Mouse (Mus musculus): ENCODE measurements at regions not wholly inside any gene's neighbourhood (a gene's known extent, or its start where the extent isn't known, plus 50 kb on each side); places are given as distances from the start of the nearest gene placed in this dataset.

DNA sequence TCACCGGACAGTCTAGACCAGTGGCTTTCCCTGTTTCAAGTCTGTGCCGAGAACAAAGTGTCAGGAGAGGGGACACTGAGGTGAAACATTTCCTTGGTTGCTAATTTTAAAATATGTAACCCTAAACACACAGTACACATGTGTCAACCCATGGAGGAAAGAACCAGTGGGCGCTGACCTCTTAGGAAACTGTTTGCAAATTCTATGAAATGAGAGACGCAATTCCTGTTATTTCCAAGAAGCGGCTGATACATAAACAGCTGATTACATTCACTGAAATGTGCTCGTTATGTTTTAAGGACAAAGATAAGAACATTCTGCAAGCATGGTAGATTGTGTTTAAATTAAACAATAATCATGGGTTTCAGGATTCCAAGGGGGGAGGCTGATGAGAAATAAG lies 204.3 kb upstream of the Gypa start:
- H3K4me2 ChIP-seq (ENCODE audit: low read depth) = no peak overlapping the region
- H3K36me3 ChIP-seq (ENCODE audit: control insufficient read depth, insufficient read depth) = no peaks in the 10 kb centered on the region
- H3ac ChIP-seq (ENCODE audit: control insufficient read depth, insufficient read length) = no peak overlapping the region
- no peaks in the 10 kb centered on the region for H3K27me3 ChIP-seq (ENCODE audit: control insufficient read depth, insufficient read depth, insufficient read length)
- no peak overlapping the region for H3K4me3 ChIP-seq
- TF ChIP-seq MYOD1 (IDR thresholded peaks at IDR 0.05; ENCODE audit: control insufficient read depth in 1 of 3, insufficient read length in 2 of 3, low read depth in 2 of 3) (no peak), TCF3 (IDR thresholded peaks at IDR 0.05; ENCODE audit: insufficient read length, low read depth) (no peak), REST (IDR thresholded peaks at IDR 0.05; ENCODE audit: insufficient read depth, insufficient read length) (no peak), TCF12 (IDR thresholded peaks at IDR 0.05; ENCODE audit: insufficient read depth, poor library complexity, severe bottlenecking) (no peak), CEBPB (IDR thresholded peaks at IDR 0.05; ENCODE audit: insufficient read depth, poor library complexity, severe bottlenecking) (no peak), POLR2AphosphoS2 (IDR thresholded peaks at IDR 0.05; ENCODE audit: insufficient read length, low read depth) (no peak), E2F4 (IDR thresholded peaks at IDR 0.05; ENCODE audit: insufficient read depth) (no peak), USF1 (IDR thresholded peaks at IDR 0.05; ENCODE audit: low read depth) (no peak), SRF (IDR thresholded peaks at IDR 0.05; ENCODE audit: control insufficient read depth, insufficient read length, low read depth) (no peak), POLR2A (IDR thresholded peaks at IDR 0.05; ENCODE audit: insufficient read length, low read depth) (no peak), MAX (IDR thresholded peaks at IDR 0.05; ENCODE audit: low read depth) (no peak), MYOG (IDR thresholded peaks at IDR 0.05; ENCODE audit: control insufficient read depth in 1 of 3, insufficient read depth in 1 of 3, insufficient read length in 2 of 3, low read depth in 2 of 3) (no peak)
- H3K79me2 ChIP-seq (ENCODE audit: control insufficient read depth, insufficient read depth) = no peaks in the 10 kb centered on the region

DNA sequence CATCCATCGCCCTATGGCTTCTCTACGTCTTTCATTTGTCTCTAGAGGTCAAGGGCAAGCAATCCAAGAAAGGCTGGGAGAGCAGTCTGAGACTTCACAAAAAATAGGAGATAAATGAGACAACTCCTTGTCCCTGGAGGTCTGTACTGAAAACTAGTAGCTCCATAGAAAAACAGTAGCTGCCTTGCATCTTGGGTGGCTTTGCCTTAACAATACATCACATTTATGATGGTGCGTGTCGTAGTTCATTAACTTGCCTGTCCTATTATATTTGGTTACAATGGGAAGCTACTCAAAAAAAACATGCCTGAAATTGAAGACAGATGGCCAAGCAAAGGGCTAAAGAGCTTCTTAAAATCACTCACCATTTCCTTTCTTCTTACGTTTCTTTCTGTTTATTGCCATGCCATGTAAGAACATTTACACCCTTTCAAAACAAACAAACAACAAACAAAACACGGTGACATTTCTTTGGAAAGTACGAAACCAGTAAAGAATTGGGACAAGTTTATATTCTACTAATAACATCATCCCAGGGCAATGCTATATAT lies 211.2 kb upstream of the Hhip start:
- TF ChIP-seq MYOD1 (IDR thresholded peaks at IDR 0.05; ENCODE audit: control insufficient read depth in 1 of 3, insufficient read length in 2 of 3, low read depth in 2 of 3) = no peak
- no peak for TF ChIP-seq E2F4 (IDR thresholded peaks at IDR 0.05; ENCODE audit: insufficient read depth)
- TF ChIP-seq USF1 (IDR thresholded peaks at IDR 0.05; ENCODE audit: low read depth) = no peak
- TF ChIP-seq POLR2A (IDR thresholded peaks at IDR 0.05; ENCODE audit: insufficient read length, low read depth) = no peak
- H3K79me2 ChIP-seq (ENCODE audit: control insufficient read depth, insufficient read depth) = no peaks in the 10 kb centered on the region
- no peak overlapping the region for H3K4me3 ChIP-seq
- no peaks in the 10 kb centered on the region for H3K36me3 ChIP-seq (ENCODE audit: control insufficient read depth, insufficient read depth)
- H3K27me3 ChIP-seq (ENCODE audit: control insufficient read depth, insufficient read depth, insufficient read length) = no peaks in the 10 kb centered on the region
- H3K4me2 ChIP-seq (ENCODE audit: low read depth) = no peak overlapping the region
- H3ac ChIP-seq (ENCODE audit: control insufficient read depth, insufficient read length) = no peak overlapping the region

DNA sequence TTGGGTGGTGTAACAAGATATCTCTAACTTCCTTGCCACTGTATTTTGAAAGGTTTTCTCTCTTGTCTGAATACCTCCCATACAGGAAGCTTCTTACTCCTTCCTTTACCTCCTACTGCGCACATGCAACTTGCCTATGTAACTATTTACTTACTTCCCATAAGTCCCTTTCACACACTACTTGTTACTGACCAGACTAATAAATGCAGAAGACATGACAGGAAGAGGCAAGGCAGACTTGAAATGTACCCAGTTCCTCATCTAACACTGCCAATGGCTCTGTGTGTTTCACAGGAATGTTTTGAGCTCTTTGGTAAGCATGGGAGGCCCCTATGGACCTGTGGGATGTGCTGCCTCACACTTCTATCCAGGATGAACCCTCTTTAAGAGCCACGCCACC lies 207.1 kb upstream of the Hhip start:
- Histone ChIP-seq H3K79me2 (ENCODE audit: control insufficient read depth, insufficient read depth) (no peaks in the 10 kb centered on the region), H3K4me3 (no peak overlapping the region), H3K4me2 (ENCODE audit: low read depth) (no peak overlapping the region), H3ac (ENCODE audit: control insufficient read depth, insufficient read length) (no peak overlapping the region), H3K27me3 (ENCODE audit: control insufficient read depth, insufficient read depth, insufficient read length) (no peaks in the 10 kb centered on the region), H3K36me3 (ENCODE audit: control insufficient read depth, insufficient read depth) (no peaks in the 10 kb centered on the region)
- TF ChIP-seq E2F4 (IDR thresholded peaks at IDR 0.05; ENCODE audit: insufficient read depth) (no peak), USF1 (IDR thresholded peaks at IDR 0.05; ENCODE audit: low read depth) (no peak), MAX (IDR thresholded peaks at IDR 0.05; ENCODE audit: low read depth) (no peak), MYOD1 (IDR thresholded peaks at IDR 0.05; ENCODE audit: control insufficient read depth in 1 of 3, insufficient read length in 2 of 3, low read depth in 2 of 3) (no peak), TCF3 (IDR thresholded peaks at IDR 0.05; ENCODE audit: insufficient read length, low read depth) (no peak), TCF12 (IDR thresholded peaks at IDR 0.05; ENCODE audit: insufficient read depth, poor library complexity, severe bottlenecking) (no peak), POLR2AphosphoS2 (IDR thresholded peaks at IDR 0.05; ENCODE audit: insufficient read length, low read depth) (no peak), MYOG (IDR thresholded peaks at IDR 0.05; ENCODE audit: control insufficient read depth in 1 of 3, insufficient read depth in 1 of 3, insufficient read length in 2 of 3, low read depth in 2 of 3) (no peak)

DNA sequence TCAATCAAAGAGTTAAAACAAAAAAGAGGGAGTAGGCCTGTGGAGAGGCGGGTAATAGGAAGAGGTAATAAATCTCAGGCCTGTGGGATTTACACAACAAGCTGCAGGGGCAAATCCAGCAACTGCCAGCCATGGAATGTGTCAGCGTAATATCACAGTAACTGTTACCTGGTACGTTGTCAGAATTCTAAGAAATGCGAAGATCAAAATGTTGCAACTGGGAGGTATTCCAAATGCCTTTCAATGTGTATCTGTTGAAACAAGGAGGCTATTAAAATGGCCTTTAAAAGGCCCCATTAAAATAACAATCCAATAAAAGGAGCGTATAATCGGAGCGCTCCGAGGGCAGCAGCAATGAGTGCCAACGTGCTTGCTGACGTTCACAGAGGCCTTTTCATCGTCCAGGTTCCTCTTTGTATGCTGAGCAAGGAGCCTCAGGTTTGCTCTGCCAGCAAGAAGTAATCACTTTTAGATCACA lies 205.7 kb upstream of the Hhip start:
- Histone ChIP-seq H3K79me2 (ENCODE audit: control insufficient read depth, insufficient read depth) (no peaks in the 10 kb centered on the region), H3K36me3 (ENCODE audit: control insufficient read depth, insufficient read depth) (no peaks in the 10 kb centered on the region), H3K4me3 (no peak overlapping the region), H3K4me2 (ENCODE audit: low read depth) (no peak overlapping the region), H3ac (ENCODE audit: control insufficient read depth, insufficient read length) (no peak overlapping the region), H3K27me3 (ENCODE audit: control insufficient read depth, insufficient read depth, insufficient read length) (no peaks in the 10 kb centered on the region)
- TF ChIP-seq TCF3 (IDR thresholded peaks at IDR 0.05; ENCODE audit: insufficient read length, low read depth) (no peak), POLR2AphosphoS2 (IDR thresholded peaks at IDR 0.05; ENCODE audit: insufficient read length, low read depth) (no peak), TCF12 (IDR thresholded peaks at IDR 0.05; ENCODE audit: insufficient read depth, poor library complexity, severe bottlenecking) (no peak), SRF (IDR thresholded peaks at IDR 0.05; ENCODE audit: control insufficient read depth, insufficient read length, low read depth) (no peak), POLR2A (IDR thresholded peaks at IDR 0.05; ENCODE audit: insufficient read length, low read depth) (no peak), REST (IDR thresholded peaks at IDR 0.05; ENCODE audit: insufficient read depth, insufficient read length) (no peak), MYOD1 (IDR thresholded peaks at IDR 0.05; ENCODE audit: control insufficient read depth in 1 of 3, insufficient read length in 2 of 3, low read depth in 2 of 3) (no peak), MYOG (IDR thresholded peaks at IDR 0.05; ENCODE audit: control insufficient read depth in 1 of 3, insufficient read depth in 1 of 3, insufficient read length in 2 of 3, low read depth in 2 of 3) (no peak), E2F4 (IDR thresholded peaks at IDR 0.05; ENCODE audit: insufficient read depth) (no peak), CEBPB (IDR thresholded peaks at IDR 0.05; ENCODE audit: insufficient read depth, poor library complexity, severe bottlenecking) (no peak), MAX (IDR thresholded peaks at IDR 0.05; ENCODE audit: low read depth) (no peak), USF1 (IDR thresholded peaks at IDR 0.05; ENCODE audit: low read depth) (no peak)

DNA sequence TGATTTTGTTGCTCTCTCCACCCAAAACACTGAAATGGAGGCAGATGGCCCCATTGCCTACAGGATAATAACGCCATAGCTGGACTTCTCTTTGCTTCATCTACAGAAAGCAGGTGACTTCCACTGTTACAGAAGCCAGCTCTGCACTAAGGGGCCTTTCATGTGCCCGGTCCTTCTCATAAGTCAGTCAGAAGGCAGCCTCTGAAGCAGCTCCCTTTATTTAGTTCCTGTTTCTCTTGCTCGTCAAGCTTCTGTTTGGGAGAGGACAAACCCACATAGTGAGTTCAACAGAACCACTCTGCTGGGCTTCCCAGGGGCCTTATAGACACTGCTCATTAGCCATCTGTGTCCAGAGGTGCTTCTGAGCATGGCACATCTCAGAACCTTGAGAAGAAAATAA lies 205.1 kb upstream of the Hhip start:
- Histone ChIP-seq H3ac (ENCODE audit: control insufficient read depth, insufficient read length) (no peak overlapping the region), H3K4me3 (no peak overlapping the region), H3K4me2 (ENCODE audit: low read depth) (no peak overlapping the region), H3K36me3 (ENCODE audit: control insufficient read depth, insufficient read depth) (no peaks in the 10 kb centered on the region), H3K27me3 (ENCODE audit: control insufficient read depth, insufficient read depth, insufficient read length) (no peaks in the 10 kb centered on the region), H3K79me2 (ENCODE audit: control insufficient read depth, insufficient read depth) (no peaks in the 10 kb centered on the region)
- TF ChIP-seq POLR2A (IDR thresholded peaks at IDR 0.05; ENCODE audit: insufficient read length, low read depth) = no peak
- TF ChIP-seq SRF (IDR thresholded peaks at IDR 0.05; ENCODE audit: control insufficient read depth, insufficient read length, low read depth) = no peak
- TF ChIP-seq MYOG (IDR thresholded peaks at IDR 0.05; ENCODE audit: control insufficient read depth in 1 of 3, insufficient read depth in 1 of 3, insufficient read length in 2 of 3, low read depth in 2 of 3) = no peak
- TF ChIP-seq TCF3 (IDR thresholded peaks at IDR 0.05; ENCODE audit: insufficient read length, low read depth) = no peak
- TF ChIP-seq E2F4 (IDR thresholded peaks at IDR 0.05; ENCODE audit: insufficient read depth) = no peak
- no peak for TF ChIP-seq REST (IDR thresholded peaks at IDR 0.05; ENCODE audit: insufficient read depth, insufficient read length)
- TF ChIP-seq CEBPB (IDR thresholded peaks at IDR 0.05; ENCODE audit: insufficient read depth, poor library complexity, severe bottlenecking) = no peak
- TF ChIP-seq USF1 (IDR thresholded peaks at IDR 0.05; ENCODE audit: low read depth) = no peak
- TF ChIP-seq MYOD1 (IDR thresholded peaks at IDR 0.05; ENCODE audit: control insufficient read depth in 1 of 3, insufficient read length in 2 of 3, low read depth in 2 of 3) = no peak
- no peak for TF ChIP-seq POLR2AphosphoS2 (IDR thresholded peaks at IDR 0.05; ENCODE audit: insufficient read length, low read depth)
- no peak for TF ChIP-seq MAX (IDR thresholded peaks at IDR 0.05; ENCODE audit: low read depth)
